Mouse (Mus musculus) frontal cortex, adult 2 months (tissue): ENCODE measurements around the gene Rhob. TPM values are rescaled to one million over a fixed set of nuclear protein-coding genes. Genes with fewer than 3 reads are reported as not detected.
"Not testable (repeated sequence)": the region's sequence is repeated elsewhere in the genome, so short reads cannot be mapped to it uniquely, and the experiment has no call there.

Source experiments
- DNase-seq, 2 experiments: peaks; one replicate each; pipeline ENCODE4 v3.0.0; 2022; ENCODE audit warnings: low spot score in 1 of 2; ENCODE audit errors: extremely low spot score in 1 of 2
- polyA plus RNA-seq: library from polyadenylated mRNA; depleted of rRNA; stranded (reverse); fragments of >200 nt; gene quantifications from 2 replicates; pipeline ENCODE4 v1.2.3, GENCODE M21; 2012

Gene Rhob
- polyA plus RNA-seq, 1 experiment, result 285 TPM

GRCm38 (mm10) chr12:8482169-8482568 lies 17.6 kb downstream of the Rhob start:
- no peak for DNase-seq

- no peak for DNase-seq
Measured at GRCm38 (mm10) chr12:8474836-8475387, 24.9 kb downstream of the Rhob start.

DNA sequence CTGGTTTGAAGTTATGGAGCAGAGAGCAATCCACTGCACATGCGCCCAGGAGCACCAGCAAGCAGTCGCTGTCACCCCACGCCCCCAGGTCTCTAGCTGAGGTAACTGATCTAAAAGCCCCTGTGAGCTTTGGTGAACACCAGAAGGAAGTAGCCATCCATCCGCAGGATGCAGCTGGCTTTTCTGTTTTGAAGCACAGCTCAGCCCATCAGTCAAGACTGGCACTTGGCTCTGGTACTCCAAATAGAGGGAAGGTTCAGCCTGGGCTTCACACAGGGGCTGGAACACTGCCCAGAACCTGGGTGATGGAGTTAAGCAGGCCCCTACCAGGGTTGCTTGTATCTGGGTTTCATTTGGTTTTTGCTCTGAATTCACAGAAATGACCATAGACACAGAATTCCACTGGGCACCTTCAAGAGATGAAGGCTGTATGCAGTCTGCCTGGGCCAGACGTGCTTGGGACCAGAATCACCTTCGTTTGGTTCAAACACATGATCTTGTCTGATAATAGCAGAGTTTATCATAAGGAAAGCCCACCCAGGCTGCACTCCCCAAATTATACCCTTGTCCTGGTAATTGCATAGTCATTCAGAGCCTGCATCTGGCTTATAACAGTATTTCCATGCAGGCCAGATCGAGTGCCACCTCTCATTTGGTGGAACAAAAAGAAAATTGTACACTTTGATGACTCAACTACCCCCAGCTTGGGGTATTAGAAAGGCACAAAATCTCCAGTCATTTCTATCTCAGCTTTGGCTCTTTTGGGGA lies 27.0 kb downstream of the Rhob start:
- no peak for DNase-seq

DNA sequence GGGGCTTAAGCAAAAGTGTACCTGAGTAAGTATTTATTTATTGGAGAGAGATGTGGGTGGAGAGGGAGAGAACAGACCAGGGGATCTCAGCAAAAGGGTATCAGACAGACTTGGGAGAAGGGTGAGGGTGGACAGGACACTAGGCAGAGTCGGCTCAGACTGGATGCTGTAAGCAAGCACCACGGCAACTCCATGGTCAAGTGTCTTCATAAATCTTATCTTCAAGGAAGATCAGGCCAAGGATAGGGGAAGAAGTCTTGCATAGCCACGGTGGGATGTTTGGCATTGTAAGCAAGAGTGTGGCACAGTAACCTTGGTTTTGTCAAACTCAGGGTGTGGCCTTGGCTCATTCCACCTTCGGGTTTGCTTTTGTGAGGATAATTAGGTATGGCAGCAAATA lies 27.8 kb downstream of the Rhob start:
- DNase-seq, result no peak

DNA sequence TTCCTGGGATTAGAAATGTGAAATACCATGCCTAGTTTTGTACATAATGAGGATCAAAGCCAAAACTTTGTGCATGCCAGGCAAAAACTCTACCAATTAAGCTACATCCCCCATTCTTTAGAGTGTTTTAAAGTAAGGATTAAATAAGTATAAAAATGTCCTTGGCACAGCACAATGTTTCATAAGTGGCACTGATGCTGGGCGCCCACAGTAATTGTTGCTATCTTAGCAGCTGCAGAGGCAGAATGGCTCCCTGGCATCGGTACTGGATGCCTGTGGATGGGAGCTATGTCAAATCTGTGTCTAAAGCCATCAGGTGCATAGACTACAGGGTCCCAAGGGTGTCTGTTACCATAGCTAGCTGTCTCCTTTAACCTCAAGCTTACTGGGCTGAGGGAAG lies 28.8 kb downstream of the Rhob start:
- peak; percentile 75 to 76 for DNase-seq

GRCm38 (mm10) chr12:8469742-8470494 lies 29.9 kb downstream of the Rhob start:
- no peak for DNase-seq

GRCm38 (mm10) chr12:8468221-8468865 lies 31.5 kb downstream of the Rhob start:
- DNase-seq, result no peak

DNA sequence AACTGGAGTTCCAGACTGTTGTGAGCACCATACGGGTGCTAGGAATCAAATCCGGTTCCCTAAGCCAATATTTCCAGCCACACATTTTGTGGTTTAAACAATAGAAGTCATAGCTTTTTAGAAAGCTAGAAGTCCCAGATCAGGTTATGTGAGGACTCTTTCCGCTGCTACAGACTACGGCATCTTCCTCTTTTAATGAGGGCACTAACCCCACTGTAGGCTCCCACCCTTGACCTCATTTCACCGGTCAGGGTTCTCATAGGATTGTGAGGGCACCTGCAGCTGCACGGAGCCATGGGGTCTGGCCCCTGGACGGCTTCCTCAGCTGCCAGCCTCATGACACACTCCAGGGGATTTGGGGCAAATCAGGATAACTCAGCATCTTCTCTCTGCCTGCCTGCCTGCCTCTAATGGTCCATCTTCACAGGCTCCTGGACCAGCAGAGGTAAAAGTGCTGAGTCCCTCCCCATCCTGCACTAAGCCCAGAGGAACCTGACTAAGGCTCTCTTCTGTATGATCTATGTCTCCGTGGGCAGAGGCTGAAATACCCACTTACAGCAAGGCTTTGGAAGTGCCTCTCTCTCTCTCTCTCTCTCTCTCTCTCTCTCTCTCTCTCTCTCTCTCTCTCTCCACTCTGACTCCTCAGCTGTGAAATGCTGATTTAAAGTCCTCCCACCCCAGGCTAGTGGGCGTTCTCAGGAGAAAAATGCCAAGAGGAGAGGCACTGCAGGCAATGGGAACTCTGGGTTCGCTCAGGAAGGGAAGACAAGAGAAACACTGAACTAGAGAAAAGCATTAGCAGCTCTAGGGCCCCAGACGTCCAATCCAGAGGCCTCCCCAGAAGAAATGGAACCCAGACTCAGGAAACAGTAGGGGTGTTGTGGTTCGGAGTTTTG lies 32.5 kb downstream of the Rhob start:
- peak; percentile 73 to 87 for DNase-seq

DNA sequence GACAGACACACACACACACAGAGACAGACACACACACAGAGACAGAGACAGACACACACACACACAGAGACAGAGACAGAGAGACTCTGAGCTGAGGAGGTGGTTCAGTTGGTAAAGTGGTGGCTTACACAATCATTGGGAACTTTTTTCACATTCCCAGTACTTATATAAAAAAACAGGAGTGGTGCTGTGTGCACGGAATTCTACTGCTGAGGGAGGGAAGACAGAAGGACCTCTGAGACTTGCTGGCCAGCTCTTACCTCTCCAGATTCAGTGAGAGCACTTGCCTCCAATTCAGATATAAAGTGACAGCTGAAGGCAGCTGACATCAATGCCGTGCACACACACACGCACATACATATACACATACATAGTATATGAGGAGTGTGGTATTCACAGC lies 34.1 kb downstream of the Rhob start:
- no peak for DNase-seq

GRCm38 (mm10) chr12:8464961-8465360 lies 34.8 kb downstream of the Rhob start:
- DNase-seq, result peak; percentile 56 to 69

- no peak for DNase-seq
Measured at GRCm38 (mm10) chr12:8463599-8464160, 36.1 kb downstream of the Rhob start.

GRCm38 (mm10) chr12:8462533-8462932 lies 37.3 kb downstream of the Rhob start:
- no peak for DNase-seq

DNA sequence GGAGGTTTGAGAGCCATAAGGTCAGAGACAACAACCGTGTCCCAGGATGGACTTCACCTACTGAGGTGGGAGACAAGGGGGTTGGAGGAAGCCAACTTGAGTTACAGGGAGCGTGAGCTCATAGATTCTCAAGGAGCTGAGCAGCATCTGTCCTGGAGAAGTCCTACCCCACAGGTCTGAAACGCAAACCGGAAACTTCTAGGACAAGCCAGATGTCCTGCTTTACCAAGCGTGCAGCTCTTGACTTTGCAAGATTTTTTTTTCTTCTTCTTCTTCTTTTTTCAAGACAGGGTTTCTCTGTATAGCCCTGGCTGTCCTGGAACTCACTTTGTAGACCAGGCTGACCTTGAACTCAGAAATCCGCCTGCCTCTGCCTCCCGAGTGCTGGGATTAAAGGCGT lies 38.2 kb downstream of the Rhob start:
- DNase-seq, result not testable (repeated sequence)

DNA sequence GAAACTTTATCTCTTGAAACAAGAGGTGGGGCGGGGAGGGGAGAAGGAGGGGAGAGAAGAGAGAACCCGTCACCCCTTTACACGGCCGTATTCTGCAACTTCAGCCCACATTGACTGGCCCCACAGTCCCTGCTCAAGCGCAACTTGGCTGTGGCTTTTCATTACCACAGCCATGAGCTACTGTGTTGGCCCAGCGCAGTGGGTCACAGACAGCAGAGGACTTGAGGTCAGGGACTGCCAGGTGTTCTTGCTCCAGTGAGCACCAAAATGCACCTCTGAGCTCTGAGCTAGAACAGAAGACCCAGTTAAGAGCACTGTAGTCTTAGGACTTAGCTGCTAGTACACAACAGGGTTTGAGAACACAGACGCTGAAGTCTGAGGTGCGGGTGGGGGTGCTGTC lies 41.4 kb downstream of the Rhob start:
- no peak for DNase-seq

- no peak for DNase-seq
Measured at GRCm38 (mm10) chr12:8457052-8457451, 42.8 kb downstream of the Rhob start.

DNA sequence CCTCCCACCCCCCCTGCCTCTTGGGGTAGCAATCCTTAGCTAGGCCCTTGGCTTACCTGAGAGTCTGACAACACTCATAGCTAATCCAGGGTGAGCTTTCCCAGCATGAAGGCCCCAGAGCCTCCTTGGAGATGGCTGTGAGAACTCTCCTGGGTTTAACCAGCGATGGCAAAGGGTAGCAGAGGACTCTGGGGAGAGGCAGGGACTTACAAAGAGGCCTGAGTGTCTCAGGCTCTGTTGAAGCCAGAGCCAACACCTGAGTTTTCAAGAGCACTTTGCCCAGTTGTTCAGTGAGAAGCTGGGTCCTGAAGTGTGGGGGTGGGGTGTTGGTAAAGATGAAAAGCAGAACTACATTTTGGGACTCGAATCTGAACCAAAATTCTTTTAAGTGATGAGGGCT lies 44.8 kb downstream of the Rhob start:
- DNase-seq, result no peak

GRCm38 (mm10) chr12:8454487-8454886 lies 45.3 kb downstream of the Rhob start:
- peak; percentile 56 to 59 for DNase-seq

GRCm38 (mm10) chr12:8452766-8453621 lies 46.8 kb downstream of the Rhob start:
- DNase-seq, result peak in 1 of 2 experiments; percentile 49
